Mouse (Mus musculus) forebrain, embryonic 11.5 days (tissue): ENCODE results near the gene Gm20683. TPM values are rescaled to one million over a fixed set of nuclear protein-coding genes. Genes with fewer than 3 reads are reported as not detected.
A peak's percentile ranks its signal among the peaks of the same experiment; 100 is the strongest.

Experiments used
- ATAC-seq: fragments of 200-750 bp; cut with Nextera tagmentation; replicated peaks from 2 replicates; pipeline ENCODE4 v1.8.0; 2017; ENCODE audit warnings: moderate TSS enrichment; ENCODE audit not compliant: low FRiP score
- DNase-seq: peaks from one replicate; pipeline ENCODE4 v3.0.0-alpha.2; 2017; ENCODE audit warnings: low spot score
- H3K27ac ChIP-seq: fragments of 300-500 bp; sonication (generic); 2 replicates; pipeline ENCODE4 v1.5.1; 2014; ENCODE audit warnings: low read depth, low read length
- H3K27me3 ChIP-seq: fragments of 300-500 bp; sonication (generic); 2 replicates; pipeline ENCODE4 v1.6.1; 2014; ENCODE audit warnings: mild to moderate bottlenecking, low read length, mixed read lengths; ENCODE audit not compliant: control insufficient read depth, insufficient read depth
- H3K36me3 ChIP-seq: fragments of 300-500 bp; sonication (generic); 2 replicates; pipeline ENCODE4 v1.6.1; 2014; ENCODE audit warnings: mild to moderate bottlenecking, low read length, moderate library complexity, mixed read lengths; ENCODE audit not compliant: control insufficient read depth, insufficient read depth
- H3K4me1 ChIP-seq: fragments of 300-500 bp; sonication (generic); replicated peaks from 2 replicates; pipeline ENCODE4 v1.6.1; 2014; ENCODE audit warnings: low read length, mixed read lengths; ENCODE audit not compliant: control insufficient read depth, insufficient read depth
- H3K4me2 ChIP-seq: fragments of 300-500 bp; sonication (generic); 2 replicates; pipeline ENCODE4 v1.6.1; 2014; ENCODE audit warnings: low read depth, mild to moderate bottlenecking, low read length, moderate library complexity, mixed read lengths; ENCODE audit not compliant: severe bottlenecking
- H3K4me3 ChIP-seq: fragments of 300-500 bp; sonication (generic); 2 replicates; pipeline ENCODE4 v1.5.1; 2014; ENCODE audit warnings: low read depth, low read length
- H3K9ac ChIP-seq: fragments of 300-500 bp; sonication (generic); 2 replicates; pipeline ENCODE4 v1.6.1; 2014; ENCODE audit warnings: low read length
- H3K9me3 ChIP-seq: fragments of 300-500 bp; sonication (generic); 2 replicates; pipeline ENCODE4 v1.6.1; 2016; ENCODE audit warnings: low read length, mixed read lengths; ENCODE audit not compliant: control insufficient read depth
- WGBS: fragments of 180-500 bp; shearing (Covaris S2); extraction: QIAGEN DNeasy Blood & Tissue Kit; methylation state at CpG from one replicate; pipeline ENCODE4 v1.1.7; 2014; 5-methylcytosine and 5-hydroxymethylcytosine counted together
- polyA plus RNA-seq: library from polyadenylated mRNA; unstranded; fragments of >200 nt; fragmentation: Nextera tagmentation; extraction: Ambion mirVana; gene quantifications from 2 replicates; pipeline ENCODE4 v1.2.1, GENCODE M21; 2014

The Gm20683 gene
- polyA plus RNA-seq, 1 experiment from 2014 or later: 1.9 TPM

DNA sequence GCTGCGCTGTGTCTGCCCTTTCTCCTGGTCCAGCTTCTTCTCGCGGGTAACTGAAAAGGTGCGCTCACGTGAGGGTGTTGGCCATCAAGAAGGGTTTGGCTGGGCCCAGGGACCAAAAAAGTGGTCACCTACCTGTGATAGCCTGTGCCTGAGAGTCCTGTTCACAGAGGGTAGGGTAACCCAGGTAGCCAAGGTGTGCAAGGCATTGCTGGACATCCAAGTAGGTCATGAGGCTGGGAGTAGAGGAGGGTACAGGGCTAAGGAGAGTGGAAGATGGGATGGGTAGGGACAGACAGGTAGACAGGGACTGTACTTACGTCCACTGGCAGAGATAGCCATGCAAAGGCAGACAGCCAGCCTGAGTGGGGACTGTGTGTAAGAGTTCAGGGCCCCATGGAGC lies 1.0 kb downstream of the Gm20683 start:
- H3K4me2 ChIP-seq: no peak overlapping the region
- H3K4me3 ChIP-seq: no peak overlapping the region
- ATAC-seq: no peak
- no peak for DNase-seq
- H3K27ac ChIP-seq: no peak overlapping the region
- peaks cover 18% of the 10 kb centered on the region for H3K4me1 ChIP-seq
- no peak overlapping the region for H3K9ac ChIP-seq
- no peaks in the 10 kb centered on the region for H3K9me3 ChIP-seq
- 92% methylated on average over 6 of the region's 6 CpGs for WGBS
- H3K27me3 ChIP-seq: no peaks in the 10 kb centered on the region
- H3K36me3 ChIP-seq: peaks cover 19% of the 10 kb centered on the region

DNA sequence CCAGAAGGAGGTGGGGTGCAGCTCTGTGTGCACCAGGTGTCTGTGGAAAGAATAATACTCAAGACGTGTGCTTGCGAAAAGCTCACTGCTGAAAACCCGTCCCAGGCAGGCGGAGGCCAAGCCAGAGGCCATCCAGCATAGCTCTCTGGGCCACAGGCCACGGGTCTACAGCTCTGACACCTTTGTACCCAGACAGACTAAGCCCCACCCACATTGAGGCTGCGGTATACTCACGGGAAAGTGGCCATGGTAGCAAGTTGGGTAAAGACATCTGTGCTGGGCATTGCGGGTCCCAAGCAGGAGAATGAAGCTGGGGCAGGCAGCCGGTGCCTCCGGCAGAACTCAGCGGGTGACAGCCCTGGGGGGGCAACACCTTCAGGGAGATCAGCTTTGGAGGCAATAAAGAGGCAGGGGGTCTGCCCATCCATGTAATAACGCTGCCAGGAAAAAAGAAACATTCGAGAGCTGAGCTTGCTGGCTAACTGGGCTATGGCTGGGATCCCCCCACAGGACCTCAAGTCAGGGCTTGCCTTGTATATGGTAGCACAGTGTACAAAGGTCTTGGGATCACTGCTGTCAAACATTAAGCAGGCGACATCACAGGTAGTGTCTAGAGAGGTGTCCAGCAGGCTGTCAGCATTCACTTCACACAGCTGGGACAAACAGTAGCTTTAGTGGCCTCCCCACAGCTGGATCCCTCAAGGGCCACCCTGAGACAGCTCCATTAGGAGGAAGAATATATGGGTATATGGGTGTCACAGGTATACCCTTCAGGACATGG lies 1.9 kb downstream of the Gm20683 start:
- 88% methylated on average over 14 of the region's 14 CpGs for WGBS
- Histone ChIP-seq H3K4me2 (no peak overlapping the region), H3K9me3 (no peaks in the 10 kb centered on the region), H3K4me1 (peaks cover 23% of the 10 kb centered on the region), H3K36me3 (peaks cover 19% of the 10 kb centered on the region), H3K9ac (no peak overlapping the region), H3K27me3 (no peaks in the 10 kb centered on the region), H3K27ac (no peak overlapping the region), H3K4me3 (no peak overlapping the region)
- DNase-seq: no peak
- ATAC-seq: no peak

DNA sequence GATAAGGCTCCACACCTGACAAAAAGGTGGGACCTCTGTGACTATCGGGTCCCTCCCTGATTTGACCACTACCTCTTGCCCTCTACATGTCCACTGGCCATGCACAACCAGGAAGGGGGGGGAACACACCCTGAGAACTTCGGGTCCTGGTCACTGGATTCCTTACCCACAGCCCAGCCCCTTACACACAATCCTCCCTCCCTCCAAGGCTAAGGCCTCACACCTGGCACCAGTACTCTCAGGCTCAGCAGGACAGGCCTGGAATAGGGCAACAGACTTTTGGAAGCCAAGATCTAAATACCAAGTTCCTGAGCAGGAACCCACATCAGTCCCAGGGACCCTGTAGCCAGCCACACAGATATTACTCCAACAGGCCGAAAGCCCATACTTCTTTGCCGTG lies 2.7 kb downstream of the Gm20683 start:
- DNase-seq (no peak), ATAC-seq (no peak)
- Histone ChIP-seq H3K9me3 (no peaks in the 10 kb centered on the region), H3K9ac (no peak overlapping the region), H3K4me3 (no peak overlapping the region), H3K36me3 (peaks cover 19% of the 10 kb centered on the region), H3K27me3 (no peaks in the 10 kb centered on the region), H3K27ac (no peak overlapping the region), H3K4me1 (peaks cover 31% of the 10 kb centered on the region), H3K4me2 (no peak overlapping the region)
- WGBS: 95% methylated on average over 4 of the region's 4 CpGs

DNA sequence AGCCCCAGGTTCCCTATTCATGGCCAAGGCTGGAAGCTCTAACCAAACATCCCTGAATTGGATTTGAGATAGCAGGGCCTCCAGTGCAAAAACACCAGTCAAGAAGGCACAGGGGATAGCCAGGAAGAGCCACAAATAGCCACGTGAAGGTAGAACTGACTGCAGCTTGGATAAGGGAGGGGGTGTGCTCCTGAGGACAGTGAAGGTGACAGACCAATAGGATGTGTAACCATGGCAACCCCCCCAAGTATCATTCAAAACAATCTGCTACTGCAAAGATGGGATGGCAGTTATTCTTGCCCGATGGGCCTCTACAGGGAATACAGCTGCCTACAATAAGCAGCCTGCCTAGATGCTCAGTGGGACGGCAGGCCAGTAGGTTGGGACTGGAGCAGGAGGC lies 4.0 kb downstream of the Gm20683 start:
- DNase-seq: no peak
- 57% methylated on average over 3 of the region's 3 CpGs for WGBS
- H3K4me1 ChIP-seq: peaks cover 28% of the 10 kb centered on the region
- peak overlapping the region; percentile 50; the same call in 1 of the 2 replicates for H3K27ac ChIP-seq
- H3K9me3 ChIP-seq: no peaks in the 10 kb centered on the region
- H3K9ac ChIP-seq: peak overlapping the region; percentile 58
- no peak overlapping the region for H3K4me3 ChIP-seq
- H3K4me2 ChIP-seq: peak overlapping the region; percentile 79; the same call in 1 of the 2 replicates
- no peaks in the 10 kb centered on the region for H3K27me3 ChIP-seq
- no peak for ATAC-seq
- H3K36me3 ChIP-seq: peaks cover 19% of the 10 kb centered on the region

DNA sequence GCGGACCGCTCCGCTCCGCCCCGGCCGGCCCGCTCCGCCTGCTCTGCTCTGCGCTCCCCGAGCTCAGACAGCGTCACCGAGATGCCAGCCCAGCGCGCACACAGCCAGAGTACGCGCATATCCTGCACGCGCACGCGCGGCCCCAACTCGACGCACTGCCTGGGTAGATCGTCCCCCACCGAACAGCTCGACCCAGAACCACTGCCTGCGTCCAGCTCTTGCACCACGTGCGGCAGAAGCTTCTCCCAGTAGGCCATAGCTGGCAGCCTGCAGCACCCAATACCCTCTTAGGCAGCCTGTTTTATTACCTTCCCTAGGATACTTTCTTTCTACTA lies 4.5 kb downstream of the Gm20683 start, which contains the start of gene Rhbdl1:
Gene Rhbdl1, minus strand, starts transcription at position 220 of the 335 bp plus-strand sequence.
- Histone ChIP-seq H3K27ac (peak within 1 kb of the TSS; percentile 50), H3K9me3 (no peaks in the 10 kb centered on the region), H3K4me3 (peak within 1 kb of the TSS; percentile 30), H3K4me2 (peak within 1 kb of the TSS; percentile 79), H3K36me3 (peaks cover 15% of the 10 kb centered on the region), H3K27me3 (no peaks in the 10 kb centered on the region), H3K9ac (peak within 1 kb of the TSS; percentile 58), H3K4me1 (peaks cover 28% of the 10 kb centered on the region)
- peak; percentile 16; the same call in 1 of the 2 replicates for ATAC-seq
- 2% methylated on average over 29 of the region's 29 CpGs for WGBS
- peak; percentile 81 for DNase-seq

DNA sequence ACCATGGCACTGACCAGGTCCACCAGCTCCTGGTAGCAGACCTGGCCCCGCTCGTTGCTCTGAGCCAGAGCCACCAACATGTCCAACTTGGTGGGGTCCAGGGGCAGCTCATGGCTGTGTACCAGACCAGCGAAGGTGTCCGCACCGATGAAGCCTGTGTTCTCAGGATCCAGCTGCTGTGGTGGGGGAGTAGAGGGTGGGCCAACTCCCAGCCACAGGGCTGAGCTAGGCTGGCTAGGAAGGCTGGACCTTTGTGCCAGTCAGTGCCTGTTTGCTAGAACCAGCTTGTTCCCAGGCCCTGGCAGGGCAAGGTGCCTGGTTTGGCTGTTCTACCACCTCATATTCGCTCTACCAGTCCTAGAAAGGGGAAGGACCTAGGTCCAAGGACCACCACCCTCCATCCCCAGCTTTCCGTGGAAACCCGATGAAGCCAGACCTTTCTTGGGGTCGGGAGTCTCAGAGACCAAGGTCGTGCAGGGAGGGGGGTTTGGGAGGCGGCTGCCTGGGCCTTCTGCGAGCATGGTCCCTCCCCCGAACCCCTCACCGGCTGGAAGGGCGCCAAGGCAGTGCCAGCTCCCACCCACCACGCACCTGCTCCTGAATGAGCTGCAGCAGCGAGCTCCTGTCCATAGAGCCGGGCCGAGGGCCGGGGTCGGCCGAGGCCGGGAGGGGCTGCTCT lies 5.0 kb downstream of the Gm20683 start:
- ATAC-seq (no peak), DNase-seq (peak; percentile 63)
- H3K27ac ChIP-seq: peak overlapping the region; percentile 50
- H3K9me3 ChIP-seq: no peaks in the 10 kb centered on the region
- peak overlapping the region; percentile 58 for H3K9ac ChIP-seq
- H3K36me3 ChIP-seq: peaks cover 11% of the 10 kb centered on the region
- peak overlapping the region; percentile 30 for H3K4me3 ChIP-seq
- H3K27me3 ChIP-seq: no peaks in the 10 kb centered on the region
- 23% methylated on average over 23 of the region's 23 CpGs for WGBS
- peaks cover 33% of the 10 kb centered on the region for H3K4me1 ChIP-seq
- H3K4me2 ChIP-seq: peak overlapping the region; percentile 79

DNA sequence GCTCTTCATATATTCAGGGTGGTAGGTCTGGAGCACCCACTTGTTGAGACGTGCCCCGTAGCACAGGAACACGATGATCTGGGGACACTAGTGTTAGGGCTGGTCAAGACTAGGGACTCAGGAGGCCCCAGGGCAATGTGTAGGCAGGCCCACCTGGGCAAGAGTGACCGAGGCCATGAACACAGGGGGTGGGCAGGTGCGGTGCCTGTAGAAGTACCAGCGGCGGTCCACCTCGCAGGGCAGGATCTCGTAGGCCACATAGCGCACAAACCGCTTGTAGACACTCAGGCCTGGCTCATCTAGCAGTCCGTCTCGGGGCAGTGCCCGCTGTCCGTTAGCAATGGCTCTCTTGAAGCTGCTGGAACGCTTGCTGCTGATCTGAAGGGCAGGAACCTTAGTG lies 5.7 kb downstream of the Gm20683 start:
- Histone ChIP-seq H3K4me3 (no peak overlapping the region), H3K4me1 (peaks cover 36% of the 10 kb centered on the region), H3K9me3 (no peaks in the 10 kb centered on the region), H3K36me3 (peaks cover 9% of the 10 kb centered on the region; the same call in 1 of the 2 replicates), H3K27me3 (no peaks in the 10 kb centered on the region), H3K4me2 (no peak overlapping the region), H3K9ac (no peak overlapping the region), H3K27ac (no peak overlapping the region)
- DNase-seq: peak; percentile 59
- no peak for ATAC-seq
- WGBS: 92% methylated on average over 16 of the region's 16 CpGs

DNA sequence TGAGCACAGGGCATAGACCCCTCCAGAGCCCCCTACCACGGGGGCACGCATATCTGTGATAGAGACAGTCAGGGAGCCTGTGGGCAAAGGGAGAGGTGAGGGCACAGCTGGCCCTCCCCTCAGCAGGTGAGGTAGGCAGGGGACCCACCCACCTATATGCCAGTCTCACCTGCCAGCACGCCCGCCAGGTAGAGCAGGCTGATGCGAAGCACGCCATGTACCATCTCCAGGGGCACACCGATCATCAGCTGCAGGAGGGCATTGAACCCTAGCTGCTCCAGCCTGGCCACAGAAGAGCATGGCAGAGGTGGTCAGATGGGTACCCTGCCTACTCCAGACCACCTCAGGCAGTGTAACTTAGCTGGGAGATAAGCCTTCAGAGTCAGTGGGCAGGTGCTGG lies 6.3 kb downstream of the Gm20683 start:
- no peak overlapping the region for H3K4me2 ChIP-seq
- no peaks in the 10 kb centered on the region for H3K27me3 ChIP-seq
- no peak for DNase-seq
- H3K9me3 ChIP-seq: no peaks in the 10 kb centered on the region
- H3K4me3 ChIP-seq: no peak overlapping the region
- no peak overlapping the region for H3K9ac ChIP-seq
- H3K27ac ChIP-seq: no peak overlapping the region
- peaks cover 13% of the 10 kb centered on the region; the same call in 1 of the 2 replicates for H3K36me3 ChIP-seq
- 96% methylated on average over 7 of the region's 7 CpGs for WGBS
- H3K4me1 ChIP-seq: peaks cover 36% of the 10 kb centered on the region
- ATAC-seq: no peak
